Mouse (Mus musculus) MEL (cell line): ENCODE measurements around the gene Cry1.

Source experiments
- CHD2 ChIP-seq: IDR thresholded peaks from 2 replicates; pipeline ENCODE4 v1.6.1; 2011; ENCODE audit warnings: low read length, improper control_type of control experiment
- CTCF ChIP-seq, 3 experiments: IDR thresholded peaks in 2 of 3; conservative IDR thresholded peaks in 1 of 3; 2 replicates each; pipeline ENCODE4 v1.5.1; 2011 to 2012; ENCODE audit warnings: low read length in 3 of 3, low read depth in 2 of 3, mild to moderate bottlenecking in 2 of 3, improper control_type of control experiment in 1 of 3, inconsistent platforms in 1 of 3, mixed read lengths in 1 of 3, moderate library complexity in 1 of 3; ENCODE audit not compliant: control insufficient read depth in 1 of 3, insufficient read depth in 1 of 3, poor library complexity in 1 of 3, severe bottlenecking in 1 of 3
- GATA1 ChIP-seq: IDR thresholded peaks from 2 replicates; pipeline ENCODE4 v1.6.1; 2011; ENCODE audit warnings: low read depth, low read length, improper control_type of control experiment
- MAX ChIP-seq: IDR thresholded peaks from 2 replicates; pipeline ENCODE4 v1.6.1; 2011; ENCODE audit warnings: low read length, improper control_type of control experiment
- POLR2A ChIP-seq, 2 experiments: IDR thresholded peaks; 2 replicates each; pipeline ENCODE4 v1.6.1; 2011 to 2012; ENCODE audit warnings: low read length in 2 of 2, mild to moderate bottlenecking in 2 of 2, control low read depth in 1 of 2, improper control_type of control experiment in 1 of 2, low read depth in 1 of 2, moderate library complexity in 1 of 2; ENCODE audit not compliant: control insufficient read depth in 1 of 2, insufficient read depth in 1 of 2, poor library complexity in 1 of 2
- SIN3A ChIP-seq: IDR thresholded peaks from 2 replicates; pipeline ENCODE4 v1.6.1; 2012; ENCODE audit warnings: low read length, improper control_type of control experiment, inconsistent platforms
- TCF12 ChIP-seq: IDR thresholded peaks from 2 replicates; pipeline ENCODE4 v1.6.1; 2014; ENCODE audit warnings: low read depth, mild to moderate bottlenecking, inconsistent platforms, low read length, improper control_type of control experiment, moderate library complexity
- USF1 ChIP-seq: IDR thresholded peaks from 2 replicates; pipeline ENCODE4 v1.6.1; 2014; ENCODE audit warnings: low read depth, mild to moderate bottlenecking, inconsistent platforms, low read length, improper control_type of control experiment, moderate library complexity

GRCm38 (mm10) chr10:85189966-85190365 lies 5.1 kb upstream of the Cry1 start:
- no peak for TF ChIP-seq TCF12
- no peak for TF ChIP-seq CTCF (IDR thresholded peaks at IDR 0.05 in 2 of 3, conservative IDR thresholded peaks at IDR 0.05 in 1 of 3; ENCODE audit: control insufficient read depth in 1 of 3, insufficient read depth in 1 of 3, low read depth in 2 of 3, low read length in 3 of 3, poor library complexity in 1 of 3, severe bottlenecking in 1 of 3)
- no peak for TF ChIP-seq USF1
- no peak for TF ChIP-seq SIN3A
- TF ChIP-seq CHD2, result no peak
- no peak for TF ChIP-seq MAX
- no peak for TF ChIP-seq POLR2A (IDR thresholded peaks at IDR 0.05; ENCODE audit: control insufficient read depth in 1 of 2, insufficient read depth in 1 of 2, low read depth in 1 of 2, low read length in 2 of 2, poor library complexity in 1 of 2)
- TF ChIP-seq GATA1, result no peak
